9 mouse cellular contexts compared by ENCODE assay signal in the genomic region with DNA sequence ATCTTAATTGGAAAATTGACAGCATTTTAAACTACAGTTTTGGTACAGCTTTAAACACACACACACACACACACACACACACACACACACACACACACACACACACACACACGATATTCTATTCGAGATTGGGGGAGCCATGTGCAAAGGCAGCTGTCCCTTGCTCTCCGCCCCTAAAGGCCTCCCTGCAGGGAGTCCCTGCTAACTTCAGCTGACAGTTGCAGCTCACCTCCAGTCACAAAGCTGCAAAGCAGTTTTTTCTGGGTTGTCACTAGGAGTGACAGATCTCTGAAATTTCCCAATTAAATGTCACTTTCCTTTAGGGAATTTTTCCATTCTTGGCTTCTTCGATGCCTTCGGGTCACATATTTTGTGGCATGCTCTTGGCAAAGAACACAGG. TPM values are rescaled to one million over a fixed set of nuclear protein-coding genes. Genes with fewer than 3 reads are reported as not detected.
DNase-seq lines count a peak whose midpoint lies in the region; ATAC-seq and TF ChIP-seq lines count a peak whose summit lies in the region.
"Had no signal": no experiment of that assay in that cellular context is flagged by ENCODE, and none has a peak within 500 bp of the region (broad histone marks: within the 10 kb centered on the region; RNA-seq: fewer than 3 reads in every experiment).

No protein-coding gene starts in this region.

- H3K9me3 ChIP-seq in heart, embryonic 11.5 days (replicated peaks; ENCODE audit: control insufficient read depth, low read length): no peaks in the 10 kb centered on the region
- no peaks in the 10 kb centered on the region for H3K9me3 ChIP-seq in forebrain, postnatal 0 days (ENCODE audit: low read length)
- H3K9me3 ChIP-seq in midbrain, embryonic 11.5 days (ENCODE audit: control insufficient read depth, low read length): no peaks in the 10 kb centered on the region

- 0 out of 2 replicates have a peak overlapping the region, but pooled peaks have one; percentile 15 for H3K27ac ChIP-seq in heart, embryonic 11.5 days (ENCODE audit: low read depth, low read length)
- H3K27ac ChIP-seq in forebrain, postnatal 0 days (ENCODE audit: low read depth, low read length): peak overlapping the region; percentile 91
- H3K27ac ChIP-seq in midbrain, embryonic 11.5 days (ENCODE audit: low read depth, low read length): no peak overlapping the region

- no peak for ATAC-seq in heart, embryonic 11.5 days (replicated peaks; ENCODE audit: insufficient number of reproducible peaks, low FRiP score, low TSS enrichment)
- peak; percentile 44 for ATAC-seq in forebrain, postnatal 0 days
- ATAC-seq in midbrain, embryonic 11.5 days (ENCODE audit: low FRiP score): peak; percentile 54

- WGBS in heart, embryonic 11.5 days (ENCODE audit: insufficient replicate concordance): 13% methylated on average over 5 of the region's 5 CpGs
- 3% methylated on average over 5 of the region's 5 CpGs for WGBS in forebrain, postnatal 0 days
- WGBS in midbrain, embryonic 11.5 days: 12% methylated on average over 5 of the region's 5 CpGs

- H3K4me3 ChIP-seq in heart, embryonic 11.5 days (ENCODE audit: low read depth, low read length): peak overlapping the region; percentile 65
- H3K4me3 ChIP-seq in forebrain, postnatal 0 days (ENCODE audit: low read depth, low read length): peak overlapping the region; percentile 61
- H3K4me3 ChIP-seq in midbrain, embryonic 11.5 days (ENCODE audit: low read depth, low read length): peak overlapping the region; percentile 52

- peak overlapping the region; percentile 78 for H3K4me2 ChIP-seq in heart, embryonic 11.5 days
- H3K4me2 ChIP-seq in forebrain, postnatal 0 days (ENCODE audit: low read depth): peak overlapping the region; percentile 54
- H3K4me2 ChIP-seq in midbrain, embryonic 11.5 days: peak overlapping the region; percentile 67

- no peaks in the 10 kb centered on the region for H3K36me3 ChIP-seq in heart, embryonic 11.5 days (ENCODE audit: control insufficient read depth, insufficient read depth, low read length)
- no peaks in the 10 kb centered on the region for H3K36me3 ChIP-seq in forebrain, postnatal 0 days (ENCODE audit: insufficient read depth)
- no peaks in the 10 kb centered on the region for H3K36me3 ChIP-seq in midbrain, embryonic 11.5 days (ENCODE audit: control insufficient read depth, insufficient read depth, low read length)

- 0 out of 2 replicates have a peak, but pooled peaks cover 2% of the 10 kb centered on the region for H3K4me1 ChIP-seq in heart, embryonic 11.5 days (ENCODE audit: control insufficient read depth, insufficient read depth, low read length)
- 0 out of 2 replicates have a peak, but pooled peaks cover 5% of the 10 kb centered on the region for H3K4me1 ChIP-seq in forebrain, postnatal 0 days (ENCODE audit: insufficient read depth)
- peaks cover 7% of the 10 kb centered on the region for H3K4me1 ChIP-seq in midbrain, embryonic 11.5 days (ENCODE audit: control insufficient read depth, insufficient read depth, low read length)

- DNase-seq in heart, postnatal 4 days: no peak
- peak; percentile 43 for DNase-seq in brain, adult 2 months (ENCODE audit: low read depth, low spot score)
- no peak for DNase-seq in forebrain, postnatal 0 days
- peak; percentile 88 for DNase-seq in midbrain, embryonic 11.5 days (ENCODE audit: low spot score, missing footprints)
- DNase-seq in ovary, adult 18-20 months (ENCODE audit: low spot score): no peak
- no peak for DNase-seq in adrenal gland, adult 2 months
- no peak for DNase-seq in thymus, postnatal 14 days
- DNase-seq: lung, adult 2 months had no signal

- H3K27me3 ChIP-seq in heart, embryonic 11.5 days (ENCODE audit: control insufficient read depth, insufficient read depth, low read length): no peaks in the 10 kb centered on the region
- H3K27me3 ChIP-seq in forebrain, postnatal 0 days (ENCODE audit: insufficient read depth, low read length): no peaks in the 10 kb centered on the region
- peaks cover 7% of the 10 kb centered on the region for H3K27me3 ChIP-seq in midbrain, embryonic 11.5 days (ENCODE audit: control insufficient read depth, insufficient read depth, low read length)

- peak overlapping the region; percentile 77; the same call in 1 of the 2 replicates for H3K9ac ChIP-seq in heart, embryonic 11.5 days (ENCODE audit: low read depth, low read length)
- peak overlapping the region; percentile 87 for H3K9ac ChIP-seq in forebrain, postnatal 0 days
- H3K9ac ChIP-seq in midbrain, embryonic 11.5 days (ENCODE audit: low read length): no peak overlapping the region

- TF ChIP-seq CTCF in forebrain, postnatal 0 days (IDR thresholded peaks at IDR 0.05; ENCODE audit: low read depth): no peak

RNA-seq across cellular contexts. Expression of a gene that starts 0.4 kb away (rescaled TPM):
- polyA plus RNA-seq in heart, embryonic 11.5 days (2014; fragmentation: Nextera tagmentation; extraction: Ambion mirVana): 297 and 314 TPM in 2 replicates
- total RNA-seq in heart, postnatal 4 days (2021): 100 to 1,000 TPM; 104 to 106 TPM
- total RNA-seq in forebrain, postnatal 0 days (2014; rRNA removed): 598 and 696 TPM in 2 replicates
- polyA plus RNA-seq in forebrain, postnatal 0 days (2015; fragmentation: Nextera tagmentation; extraction: Ambion mirVana): 916 and 1,048 TPM in 2 replicates
- 243 and 244 TPM in 2 replicates for polyA plus RNA-seq in midbrain, embryonic 11.5 days (2014; fragmentation: Nextera tagmentation; extraction: Ambion mirVana)
- total RNA-seq in adrenal gland, adult 2 months (2021): 10 to 100 TPM; 80.1 to 85.0 TPM
- polyA plus RNA-seq in adrenal gland, adult 2 months (2012; rRNA removed): 6.1 and 7.0 TPM in 2 replicates

Comparison
In these comparisons a context has a peak if more than half of its experiments do, and no peak if none do; other contexts are left out.
1. DNase-seq: peak in brain, adult 2 months (single experiment) and midbrain, embryonic 11.5 days (single experiment); none in heart, postnatal 4 days (single experiment), forebrain, postnatal 0 days (single experiment), ovary, adult 18-20 months (single experiment), adrenal gland, adult 2 months (single experiment) and thymus, postnatal 14 days (single experiment).
2. RNA of a gene that starts 0.4 kb away (polyA plus RNA-seq): 916 to 1,048 TPM in forebrain, postnatal 0 days, 297 to 314 TPM in heart, embryonic 11.5 days and 243 to 244 TPM in midbrain, embryonic 11.5 days; 6.1 to 7.0 TPM in adrenal gland, adult 2 months; every median in the first group is over 10 times any median in the second.
3. Peak in every context shown above with its lines, with median percentiles within 50 percentile points of each other: H3K4me2 ChIP-seq and H3K4me3 ChIP-seq.